Mouse (Mus musculus): Measurements from ENCODE around the gene Atf5. TPM values are rescaled to one million over a fixed set of nuclear protein-coding genes. Genes with fewer than 3 reads are reported as not detected.

Gene Atf5
- polyA plus RNA-seq, 1 experiment, result 191 TPM

- WGBS, result 56% methylated on average over 14 of the region's 14 CpGs
- Histone ChIP-seq H3K4me3 (replicated peaks; ENCODE audit: extremely low read depth, low read depth, low read length) (no peak overlapping the region), H3K4me1 (ENCODE audit: control insufficient read depth, insufficient read depth, low read length) (peaks cover 9% of the 10 kb centered on the region)
- no peak for DNase-seq
- TF ChIP-seq POLR2A (IDR thresholded peaks at IDR 0.05; ENCODE audit: borderline replicate concordance, extremely low read depth, low read depth, low read length), result 0 out of 2 replicates have a peak, but pooled peaks have one; percentile 12
- TF ChIP-seq CTCF (IDR thresholded peaks at IDR 0.05; ENCODE audit: insufficient read depth, low read length), result no peak
Observed at GRCm38 (mm10) chr7:44840426-44840825, 24.0 kb upstream of the Atf5 start.

GRCm38 (mm10) chr7:44839491-44840191 is 23.2 kb upstream of the Atf5 start:
- H3K4me3 ChIP-seq (replicated peaks; ENCODE audit: extremely low read depth, low read depth, low read length), result peak overlapping the region; percentile 3
- TF ChIP-seq CTCF (IDR thresholded peaks at IDR 0.05; ENCODE audit: insufficient read depth, low read length) (no peak), POLR2A (IDR thresholded peaks at IDR 0.05; ENCODE audit: borderline replicate concordance, extremely low read depth, low read depth, low read length) (peak; percentile 12; the same call in 1 of the 2 replicates)
- peaks cover 9% of the 10 kb centered on the region for H3K4me1 ChIP-seq (ENCODE audit: control insufficient read depth, insufficient read depth, low read length)
- WGBS, result 5% methylated on average over 58 of the region's 58 CpGs
- no peak for DNase-seq

- Histone ChIP-seq H3K4me1 (ENCODE audit: control insufficient read depth, insufficient read depth, low read length) (peaks cover 9% of the 10 kb centered on the region), H3K4me3 (replicated peaks; ENCODE audit: extremely low read depth, low read depth, low read length) (no peak overlapping the region)
- DNase-seq, result no peak
- TF ChIP-seq CTCF (IDR thresholded peaks at IDR 0.05; ENCODE audit: insufficient read depth, low read length) (no peak), POLR2A (IDR thresholded peaks at IDR 0.05; ENCODE audit: borderline replicate concordance, extremely low read depth, low read depth, low read length) (no peak)
- 42% methylated on average over 11 of the region's 11 CpGs for WGBS
Observed at GRCm38 (mm10) chr7:44839171-44839490, 22.7 kb upstream of the Atf5 start.

GRCm38 (mm10) chr7:44838073-44838472 is 21.6 kb upstream of the Atf5 start:
- TF ChIP-seq POLR2A (IDR thresholded peaks at IDR 0.05; ENCODE audit: borderline replicate concordance, extremely low read depth, low read depth, low read length) (no peak), CTCF (IDR thresholded peaks at IDR 0.05; ENCODE audit: insufficient read depth, low read length) (no peak)
- no peak for DNase-seq
- Histone ChIP-seq H3K4me1 (ENCODE audit: control insufficient read depth, insufficient read depth, low read length) (peaks cover 9% of the 10 kb centered on the region), H3K4me3 (replicated peaks; ENCODE audit: extremely low read depth, low read depth, low read length) (no peak overlapping the region)
- WGBS, result 90% methylated on average over 6 of the region's 6 CpGs

- peaks cover 9% of the 10 kb centered on the region for H3K4me1 ChIP-seq (ENCODE audit: control insufficient read depth, insufficient read depth, low read length)
- TF ChIP-seq POLR2A (IDR thresholded peaks at IDR 0.05; ENCODE audit: borderline replicate concordance, extremely low read depth, low read depth, low read length) (no peak), CTCF (IDR thresholded peaks at IDR 0.05; ENCODE audit: insufficient read depth, low read length) (no peak)
- WGBS, result 67% methylated on average over 9 of the region's 9 CpGs
- no peak for DNase-seq
- no peak overlapping the region for H3K4me3 ChIP-seq (replicated peaks; ENCODE audit: extremely low read depth, low read depth, low read length)
Observed at GRCm38 (mm10) chr7:44836423-44837053, 20.1 kb upstream of the Atf5 start.

GRCm38 (mm10) chr7:44836016-44836404 is 19.6 kb upstream of the Atf5 start:
- 30% methylated on average over 3 of the region's 3 CpGs for WGBS
- Histone ChIP-seq H3K4me1 (ENCODE audit: control insufficient read depth, insufficient read depth, low read length) (peaks cover 9% of the 10 kb centered on the region), H3K4me3 (replicated peaks; ENCODE audit: extremely low read depth, low read depth, low read length) (no peak overlapping the region)
- TF ChIP-seq CTCF (IDR thresholded peaks at IDR 0.05; ENCODE audit: insufficient read depth, low read length) (no peak), POLR2A (IDR thresholded peaks at IDR 0.05; ENCODE audit: borderline replicate concordance, extremely low read depth, low read depth, low read length) (no peak)
- no peak for DNase-seq

- WGBS, result 61% methylated on average over 1 of the region's 1 CpGs
- no peak for TF ChIP-seq POLR2A (IDR thresholded peaks at IDR 0.05; ENCODE audit: borderline replicate concordance, extremely low read depth, low read depth, low read length)
- no peak for TF ChIP-seq CTCF (IDR thresholded peaks at IDR 0.05; ENCODE audit: insufficient read depth, low read length)
Observed at GRCm38 (mm10) chr7:44835373-44836015, 19.0 kb upstream of the Atf5 start.

GRCm38 (mm10) chr7:44832763-44833162 is 16.3 kb upstream of the Atf5 start:
- Histone ChIP-seq H3K4me3 (replicated peaks; ENCODE audit: extremely low read depth, low read depth, low read length) (no peak overlapping the region), H3K4me1 (ENCODE audit: control insufficient read depth, insufficient read depth, low read length) (peaks cover 3% of the 10 kb centered on the region)
- TF ChIP-seq POLR2A (IDR thresholded peaks at IDR 0.05; ENCODE audit: borderline replicate concordance, extremely low read depth, low read depth, low read length) (no peak), CTCF (IDR thresholded peaks at IDR 0.05; ENCODE audit: insufficient read depth, low read length) (no peak)
- WGBS, result 49% methylated on average over 4 of the region's 4 CpGs
- no peak for DNase-seq

More at GRCm38 (mm10) chr7:44835373-44836015, 19.0 kb upstream of the Atf5 start:
- Histone ChIP-seq H3K4me1 (ENCODE audit: control insufficient read depth, insufficient read depth, low read length) (peaks cover 9% of the 10 kb centered on the region), H3K4me3 (replicated peaks; ENCODE audit: extremely low read depth, low read depth, low read length) (no peak overlapping the region)
- DNase-seq, result no peak

- no peak overlapping the region for H3K4me3 ChIP-seq (replicated peaks; ENCODE audit: extremely low read depth, low read depth, low read length)
- DNase-seq, result no peak
- WGBS, result 93% methylated on average over 5 of the region's 5 CpGs
- no peaks in the 10 kb centered on the region; the same call in 1 of the 2 replicates for H3K4me1 ChIP-seq (ENCODE audit: control insufficient read depth, insufficient read depth, low read length)
- TF ChIP-seq CTCF (IDR thresholded peaks at IDR 0.05; ENCODE audit: insufficient read depth, low read length) (no peak), POLR2A (IDR thresholded peaks at IDR 0.05; ENCODE audit: borderline replicate concordance, extremely low read depth, low read depth, low read length) (no peak)
Observed at GRCm38 (mm10) chr7:44828706-44829105, 12.2 kb upstream of the Atf5 start.
